Comparison of ENCODE assay signal across 38 mouse cellular contexts in genomic region chr6:145565663-145566062, GRCm38 (mm10). TPM values are rescaled to one million over a fixed set of nuclear protein-coding genes. Genes with fewer than 3 reads are reported as not detected.
"Had no signal": no experiment of that assay in that cellular context is flagged by ENCODE, and none has a peak within 500 bp of the region (broad histone marks: within the 10 kb centered on the region; RNA-seq: fewer than 3 reads in every experiment).

No protein-coding gene starts in this region.

- H3K4me2 ChIP-seq: limb, embryonic 12.5 days; limb, embryonic 13.5 days; limb, embryonic 15.5 days; liver, embryonic 11.5 days; liver, embryonic 12.5 days; liver, embryonic 13.5 days; liver, embryonic 15.5 days; lung, embryonic 14.5 days; lung, embryonic 15.5 days; midbrain, embryonic 11.5 days; midbrain, embryonic 12.5 days; midbrain, embryonic 13.5 days; midbrain, embryonic 15.5 days; neural tube, embryonic 12.5 days had no signal

- H3K4me1 ChIP-seq: liver, embryonic 12.5 days; liver, embryonic 15.5 days; megakaryocyte, embryonic 14.5 days; midbrain, embryonic 12.5 days; midbrain, embryonic 15.5 days had no signal

- H3K9me3 ChIP-seq: limb, embryonic 10.5 days; limb, embryonic 12.5 days; limb, embryonic 15.5 days; liver, embryonic 12.5 days; liver, embryonic 13.5 days; liver, embryonic 15.5 days; lung, embryonic 15.5 days; midbrain, embryonic 10.5 days; midbrain, embryonic 12.5 days; midbrain, embryonic 15.5 days; neural tube, embryonic 12.5 days had no signal

- H3K27ac ChIP-seq: limb, embryonic 12.5 days; limb, embryonic 13.5 days; limb, embryonic 15.5 days; liver, embryonic 12.5 days; liver, embryonic 13.5 days; liver, embryonic 14.5 days; liver, embryonic 15.5 days; lung, embryonic 15.5 days; macrophage; midbrain, embryonic 10.5 days; midbrain, embryonic 12.5 days; midbrain, embryonic 13.5 days; midbrain, embryonic 15.5 days; neural tube, embryonic 12.5 days had no signal

- DNase-seq: left cerebral cortex, postnatal 4 days; liver; liver, embryonic 13.5 days; liver, postnatal 0 days; lung, adult 18-20 months; lung, adult 2 months; lung, embryonic 14.5 days; lung, postnatal 10 days; lung, postnatal 14 days; lung, postnatal 36 days; lung, postnatal 4 days; midbrain, embryonic 14.5 days had no signal

- H3K4me3 ChIP-seq: limb, embryonic 10.5 days; limb, embryonic 12.5 days; limb, embryonic 13.5 days; limb, embryonic 15.5 days; liver, embryonic 12.5 days; liver, embryonic 13.5 days; liver, embryonic 15.5 days; lung, embryonic 15.5 days; megakaryocyte, embryonic 14.5 days; midbrain, embryonic 10.5 days; midbrain, embryonic 12.5 days; midbrain, embryonic 13.5 days; midbrain, embryonic 15.5 days; myocyte; neural tube, embryonic 12.5 days had no signal

- H3K27me3 ChIP-seq: limb, embryonic 12.5 days; limb, embryonic 13.5 days; limb, embryonic 15.5 days; liver, embryonic 12.5 days; liver, embryonic 13.5 days; liver, embryonic 15.5 days; lung, embryonic 15.5 days; midbrain, embryonic 12.5 days; midbrain, embryonic 13.5 days; midbrain, embryonic 15.5 days; neural tube, embryonic 12.5 days had no signal

- H3K9ac ChIP-seq: limb, embryonic 12.5 days; limb, embryonic 13.5 days; limb, embryonic 15.5 days; liver, embryonic 12.5 days; liver, embryonic 13.5 days; liver, embryonic 14.5 days; liver, embryonic 15.5 days; liver, postnatal 0 days; lung, embryonic 14.5 days; lung, embryonic 15.5 days; midbrain, embryonic 12.5 days; midbrain, embryonic 13.5 days; midbrain, embryonic 15.5 days; neural tube, embryonic 12.5 days had no signal

- ATAC-seq: liver, embryonic 12.5 days; liver, postnatal 0 days; lung, postnatal 0 days; midbrain, embryonic 13.5 days; midbrain, embryonic 15.5 days; midbrain, embryonic 16.5 days had no signal

- H3K36me3 ChIP-seq: limb, embryonic 10.5 days; limb, embryonic 12.5 days; limb, embryonic 13.5 days; limb, embryonic 15.5 days; liver, embryonic 12.5 days; liver, embryonic 13.5 days; liver, embryonic 15.5 days; lung, embryonic 15.5 days; midbrain, embryonic 10.5 days; midbrain, embryonic 12.5 days; midbrain, embryonic 13.5 days; midbrain, embryonic 15.5 days; neural tube, embryonic 12.5 days had no signal

RNA-seq across cellular contexts. Expression of gene Lmntd1, which starts 48.5 kb away (rescaled TPM):
- polyA plus RNA-seq: liver, adult 2 months; liver, embryonic 11.5 days; liver, embryonic 12.5 days; liver, embryonic 13.5 days; liver, embryonic 15.5 days; liver, embryonic 16.5 days; liver, postnatal 0 days; macrophage; myocyte had no signal

RNA-seq across cellular contexts. Expression of gene Tuba3b, which starts 49.9 kb away (rescaled TPM):
- polyA plus RNA-seq: limb, embryonic 10.5 days; limb, embryonic 11.5 days; limb, embryonic 12.5 days; limb, embryonic 13.5 days; limb, embryonic 14.5 days; limb, embryonic 15.5 days; liver, adult 2 months; liver, embryonic 12.5 days; liver, embryonic 13.5 days; liver, embryonic 14.5 days; liver, embryonic 16.5 days; liver, postnatal 0 days; lung, embryonic 14.5 days; lung, embryonic 15.5 days; lung, embryonic 16.5 days; lung, postnatal 0 days; macrophage; midbrain, embryonic 10.5 days; midbrain, embryonic 11.5 days; midbrain, embryonic 12.5 days; midbrain, embryonic 13.5 days; midbrain, embryonic 14.5 days; midbrain, embryonic 15.5 days; midbrain, embryonic 16.5 days; myocyte; neural tube, embryonic 11.5 days; neural tube, embryonic 12.5 days had no signal
